Mouse (Mus musculus): ENCODE data around the gene Eif2ak4. TPM values are rescaled to one million over a fixed set of nuclear protein-coding genes. Genes with fewer than 3 reads are reported as not detected.

The Eif2ak4 gene
- polyA plus RNA-seq, 1 experiment from 2014 or later: 3.1 TPM

GRCm38 (mm10) chr2:118415601-118416355 is 27.4 kb downstream of the Eif2ak4 start:
- Histone ChIP-seq H3K4me2 (ENCODE audit: low read depth, low read length) (no peak overlapping the region), H3K4me3 (ENCODE audit: low read depth, low read length) (no peak overlapping the region), H3K4me1 (ENCODE audit: insufficient read depth) (no peaks in the 10 kb centered on the region), H3K27me3 (ENCODE audit: insufficient read depth, low read length) (no peaks in the 10 kb centered on the region), H3K9ac (replicated peaks) (no peak overlapping the region), H3K9me3 (ENCODE audit: low read length) (no peaks in the 10 kb centered on the region), H3K27ac (ENCODE audit: low read depth) (no peak overlapping the region), H3K36me3 (replicated peaks; ENCODE audit: insufficient read depth, low read length) (peaks cover 57% of the 10 kb centered on the region)
- ATAC-seq: no peak
- WGBS (ENCODE audit: insufficient replicate concordance): 80% methylated on average over 6 of the region's 6 CpGs
- no peak for TF ChIP-seq EP300 (IDR thresholded peaks at IDR 0.05; ENCODE audit: low read depth)
- no peak for DNase-seq

GRCm38 (mm10) chr2:118418076-118418475 is 29.7 kb downstream of the Eif2ak4 start:
- Histone ChIP-seq H3K4me2 (ENCODE audit: low read depth, low read length) (no peak overlapping the region), H3K4me1 (ENCODE audit: insufficient read depth) (no peaks in the 10 kb centered on the region), H3K27ac (ENCODE audit: low read depth) (no peak overlapping the region), H3K27me3 (ENCODE audit: insufficient read depth, low read length) (no peaks in the 10 kb centered on the region), H3K4me3 (ENCODE audit: low read depth, low read length) (no peak overlapping the region), H3K9me3 (ENCODE audit: low read length) (no peaks in the 10 kb centered on the region), H3K36me3 (replicated peaks; ENCODE audit: insufficient read depth, low read length) (peaks cover 51% of the 10 kb centered on the region), H3K9ac (replicated peaks) (no peak overlapping the region)
- TF ChIP-seq EP300 (IDR thresholded peaks at IDR 0.05; ENCODE audit: low read depth): no peak
- no peak for TF ChIP-seq CTCF (IDR thresholded peaks at IDR 0.05; ENCODE audit: low read depth)
- ATAC-seq (no peak), DNase-seq (no peak)
- 75% methylated on average over 4 of the region's 4 CpGs for WGBS (ENCODE audit: insufficient replicate concordance)

GRCm38 (mm10) chr2:118421951-118422350 is 33.5 kb downstream of the Eif2ak4 start:
- 84% methylated on average over 15 of the region's 15 CpGs for WGBS (ENCODE audit: insufficient replicate concordance)
- Histone ChIP-seq H3K9ac (replicated peaks) (no peak overlapping the region), H3K4me3 (ENCODE audit: low read depth, low read length) (no peak overlapping the region), H3K9me3 (ENCODE audit: low read length) (no peaks in the 10 kb centered on the region), H3K4me1 (ENCODE audit: insufficient read depth) (no peaks in the 10 kb centered on the region), H3K4me2 (ENCODE audit: low read depth, low read length) (no peak overlapping the region), H3K36me3 (replicated peaks; ENCODE audit: insufficient read depth, low read length) (peaks cover 35% of the 10 kb centered on the region), H3K27ac (ENCODE audit: low read depth) (no peak overlapping the region), H3K27me3 (ENCODE audit: insufficient read depth, low read length) (no peaks in the 10 kb centered on the region)
- TF ChIP-seq EP300 (IDR thresholded peaks at IDR 0.05; ENCODE audit: low read depth): no peak
- no peak for TF ChIP-seq CTCF (IDR thresholded peaks at IDR 0.05; ENCODE audit: low read depth)
- no peak for DNase-seq
- no peak for ATAC-seq

- Histone ChIP-seq H3K36me3 (replicated peaks; ENCODE audit: insufficient read depth, low read length) (peaks cover 35% of the 10 kb centered on the region), H3K27ac (ENCODE audit: low read depth) (no peak overlapping the region), H3K4me2 (ENCODE audit: low read depth, low read length) (no peak overlapping the region), H3K9me3 (ENCODE audit: low read length) (no peaks in the 10 kb centered on the region), H3K27me3 (ENCODE audit: insufficient read depth, low read length) (no peaks in the 10 kb centered on the region), H3K9ac (replicated peaks) (no peak overlapping the region), H3K4me3 (ENCODE audit: low read depth, low read length) (no peak overlapping the region), H3K4me1 (ENCODE audit: insufficient read depth) (no peaks in the 10 kb centered on the region)
- no peak for TF ChIP-seq CTCF (IDR thresholded peaks at IDR 0.05; ENCODE audit: low read depth)
- TF ChIP-seq EP300 (IDR thresholded peaks at IDR 0.05; ENCODE audit: low read depth): no peak
- WGBS (ENCODE audit: insufficient replicate concordance): 75% methylated on average over 8 of the region's 8 CpGs
- no peak for DNase-seq
- ATAC-seq: no peak
Observed at GRCm38 (mm10) chr2:118422385-118422784, 34.0 kb downstream of the Eif2ak4 start.

- DNase-seq (no peak), ATAC-seq (no peak)
- Histone ChIP-seq H3K36me3 (replicated peaks; ENCODE audit: insufficient read depth, low read length) (peaks cover 41% of the 10 kb centered on the region), H3K27me3 (ENCODE audit: insufficient read depth, low read length) (no peaks in the 10 kb centered on the region), H3K27ac (ENCODE audit: low read depth) (no peak overlapping the region), H3K4me1 (ENCODE audit: insufficient read depth) (no peaks in the 10 kb centered on the region), H3K4me3 (ENCODE audit: low read depth, low read length) (no peak overlapping the region), H3K4me2 (ENCODE audit: low read depth, low read length) (no peak overlapping the region), H3K9ac (replicated peaks) (no peak overlapping the region), H3K9me3 (ENCODE audit: low read length) (no peaks in the 10 kb centered on the region)
- no peak for TF ChIP-seq CTCF (IDR thresholded peaks at IDR 0.05; ENCODE audit: low read depth)
- TF ChIP-seq EP300 (IDR thresholded peaks at IDR 0.05; ENCODE audit: low read depth): no peak
- WGBS (ENCODE audit: insufficient replicate concordance): 82% methylated on average over 6 of the region's 6 CpGs
Observed at GRCm38 (mm10) chr2:118428296-118428695, 39.9 kb downstream of the Eif2ak4 start.

- TF ChIP-seq CTCF (IDR thresholded peaks at IDR 0.05; ENCODE audit: low read depth): no peak
- TF ChIP-seq EP300 (IDR thresholded peaks at IDR 0.05; ENCODE audit: low read depth): no peak
- ATAC-seq (no peak), DNase-seq (no peak)
- Histone ChIP-seq H3K9me3 (ENCODE audit: low read length) (no peaks in the 10 kb centered on the region), H3K27me3 (ENCODE audit: insufficient read depth, low read length) (no peaks in the 10 kb centered on the region), H3K4me2 (ENCODE audit: low read depth, low read length) (no peak overlapping the region), H3K4me1 (ENCODE audit: insufficient read depth) (no peaks in the 10 kb centered on the region), H3K4me3 (ENCODE audit: low read depth, low read length) (no peak overlapping the region), H3K36me3 (replicated peaks; ENCODE audit: insufficient read depth, low read length) (peaks cover 49% of the 10 kb centered on the region), H3K9ac (replicated peaks) (no peak overlapping the region), H3K27ac (ENCODE audit: low read depth) (no peak overlapping the region)
- WGBS (ENCODE audit: insufficient replicate concordance): 59% methylated on average over 9 of the region's 9 CpGs
Observed at GRCm38 (mm10) chr2:118429297-118429696, 40.9 kb downstream of the Eif2ak4 start.

Measured in liver, postnatal 0 days (tissue).